Mouse (Mus musculus) C2C12 (cell line): ENCODE measurements around the gene Pcna. TPM values are rescaled to one million over a fixed set of nuclear protein-coding genes. Genes with fewer than 3 reads are reported as not detected.

ENCODE experiments used
- H3K27me3 ChIP-seq: one replicate; pipeline ENCODE4 v1.6.1; 2011; ENCODE audit not compliant: control insufficient read depth, insufficient read depth, insufficient read length
- H3K36me3 ChIP-seq: one replicate; pipeline ENCODE4 v1.6.1; 2011; ENCODE audit not compliant: control insufficient read depth, insufficient read depth
- H3K4me3 ChIP-seq: one replicate; pipeline ENCODE4 v1.5.1; 2011; ENCODE audit warnings: mild to moderate bottlenecking, control low read depth; ENCODE audit not compliant: poor library complexity, insufficient read depth, severe bottlenecking
- H3K79me2 ChIP-seq: one replicate; pipeline ENCODE4 v1.6.1; 2011; ENCODE audit not compliant: control insufficient read depth, insufficient read depth
- H3K79me3 ChIP-seq: one replicate; pipeline ENCODE4 v1.6.1; 2011; ENCODE audit warnings: low read depth, control low read depth
- H3ac ChIP-seq: one replicate; pipeline ENCODE3; 2011; ENCODE audit warnings: low read depth; ENCODE audit not compliant: control insufficient read depth, insufficient read length
- CEBPB ChIP-seq: IDR thresholded peaks from one replicate; pipeline ENCODE4 v1.6.1; 2011; ENCODE audit warnings: low read depth, mild to moderate bottlenecking, control low read depth, moderate library complexity
- CTCF ChIP-seq: IDR thresholded peaks from one replicate; pipeline ENCODE4 v1.5.1; 2011; ENCODE audit not compliant: control insufficient read depth, insufficient read depth, insufficient read length
- FOSL1 ChIP-seq: IDR thresholded peaks from one replicate; pipeline ENCODE4 v1.8.0; 2011; ENCODE audit warnings: mild to moderate bottlenecking, low read length; ENCODE audit not compliant: poor library complexity, insufficient read depth, severe bottlenecking
- MAX ChIP-seq: IDR thresholded peaks from one replicate; pipeline ENCODE4 v1.6.1; 2011; ENCODE audit warnings: mild to moderate bottlenecking, control low read depth
- MYOD1 ChIP-seq: IDR thresholded peaks from one replicate; pipeline ENCODE4 v1.6.1; 2011; ENCODE audit warnings: low read depth; ENCODE audit not compliant: control insufficient read depth, insufficient read length
- MYOG ChIP-seq: IDR thresholded peaks from one replicate; pipeline ENCODE4 v1.6.1; 2011; ENCODE audit not compliant: control insufficient read depth, insufficient read length; ENCODE audit errors: extremely low read depth
- USF1 ChIP-seq: IDR thresholded peaks from one replicate; pipeline ENCODE4 v1.6.1; 2011; ENCODE audit warnings: low read depth, mild to moderate bottlenecking, control low read depth, moderate library complexity
- polyA plus RNA-seq: library from polyadenylated mRNA; unstranded; fragments of >200 nt; fragmentation: generic; extraction: Trizol; gene quantifications from one replicate; pipeline ENCODE4 v1.2.1, GENCODE M21; 2012; ENCODE audit warnings: missing spikeins

Pcna gene
- polyA plus RNA-seq, 1 experiment, result 228 TPM

GRCm38 (mm10) chr2:132210806-132211312 is 42.3 kb downstream of the Pcna start:
- TF ChIP-seq MYOD1 (peak; percentile 80), FOSL1 (no peak)
- Histone ChIP-seq H3K36me3 (no peaks in the 10 kb centered on the region), H3K27me3 (no peaks in the 10 kb centered on the region), H3K79me2 (no peaks in the 10 kb centered on the region), H3K79me3 (no peaks in the 10 kb centered on the region), H3ac (no peak overlapping the region), H3K4me3 (no peak overlapping the region)

GRCm38 (mm10) chr2:132208246-132208881 is 44.8 kb downstream of the Pcna start:
- Histone ChIP-seq H3K27me3 (no peaks in the 10 kb centered on the region), H3K4me3 (no peak overlapping the region), H3K36me3 (no peaks in the 10 kb centered on the region), H3K79me3 (no peaks in the 10 kb centered on the region), H3ac (no peak overlapping the region), H3K79me2 (no peaks in the 10 kb centered on the region)
- TF ChIP-seq MYOD1 (no peak), MYOG (no peak), CEBPB (no peak), MAX (no peak), FOSL1 (no peak), USF1 (no peak), CTCF (no peak)

DNA sequence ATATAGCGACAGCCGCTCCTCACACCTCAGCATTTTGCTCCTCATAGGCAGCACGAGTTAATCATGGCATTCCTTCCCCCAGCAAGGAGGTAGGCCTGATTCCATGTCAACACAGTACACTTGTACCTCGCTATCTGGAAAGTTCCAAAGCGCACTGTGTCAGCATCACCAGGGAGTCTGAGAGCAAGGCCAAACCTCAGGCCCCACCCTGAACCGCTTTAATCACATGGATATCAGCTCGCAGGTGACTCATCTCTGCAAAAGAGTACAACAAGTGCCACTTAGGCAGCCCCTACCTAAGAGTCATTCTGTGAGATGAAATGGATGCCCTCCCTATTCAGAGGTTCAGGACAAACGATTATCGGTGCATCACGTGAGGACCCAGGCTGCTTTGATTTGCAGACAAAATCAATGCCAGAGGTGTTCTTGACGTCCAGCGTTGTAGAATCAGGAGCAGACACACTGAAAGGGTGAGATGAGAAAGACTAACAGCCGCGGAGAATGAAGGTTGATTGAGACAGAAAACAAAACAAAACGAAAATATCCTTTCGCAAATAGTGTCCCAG is 46.7 kb downstream of the Pcna start:
- Histone ChIP-seq H3K79me2 (no peaks in the 10 kb centered on the region), H3K79me3 (no peaks in the 10 kb centered on the region), H3ac (no peak overlapping the region), H3K27me3 (no peaks in the 10 kb centered on the region), H3K4me3 (no peak overlapping the region), H3K36me3 (no peaks in the 10 kb centered on the region)
- TF ChIP-seq FOSL1 (peak; percentile 48), USF1 (peak; percentile 90), CTCF (no peak), CEBPB (no peak), MAX (peak; percentile 80)

- no peak for TF ChIP-seq MYOG
- TF ChIP-seq MAX, result no peak
- no peak for TF ChIP-seq USF1
- TF ChIP-seq MYOD1, result no peak
- no peak for TF ChIP-seq FOSL1
- no peak for TF ChIP-seq CEBPB
- no peak for TF ChIP-seq CTCF
- Histone ChIP-seq H3ac (no peak overlapping the region), H3K36me3 (no peaks in the 10 kb centered on the region), H3K4me3 (no peak overlapping the region), H3K79me2 (no peaks in the 10 kb centered on the region), H3K27me3 (no peaks in the 10 kb centered on the region), H3K79me3 (no peaks in the 10 kb centered on the region)
These were observed 47.6 kb downstream of the Pcna start for GRCm38 (mm10) chr2:132205549-132205948.

DNA sequence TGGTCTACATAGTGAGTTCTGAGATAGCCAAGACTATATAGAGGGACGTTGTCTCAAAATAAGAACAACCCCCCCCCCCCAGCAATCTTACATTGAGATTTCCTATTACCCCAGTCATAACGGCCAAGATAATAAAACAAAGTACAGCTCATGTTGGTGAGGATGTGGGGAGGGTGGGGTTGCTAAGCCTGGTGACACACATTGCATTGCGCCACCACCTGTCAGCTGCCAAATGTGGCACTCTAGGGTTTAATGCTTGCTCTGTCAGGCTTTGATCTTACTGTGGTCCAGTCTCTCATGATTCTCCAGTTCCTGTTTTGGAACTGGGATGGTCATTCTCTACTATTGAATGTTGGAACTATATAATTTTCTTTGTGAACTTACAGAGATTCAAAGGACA is 49.3 kb downstream of the Pcna start:
- Histone ChIP-seq H3K36me3 (no peaks in the 10 kb centered on the region), H3K79me3 (no peaks in the 10 kb centered on the region), H3K79me2 (no peaks in the 10 kb centered on the region), H3ac (no peak overlapping the region), H3K27me3 (no peaks in the 10 kb centered on the region), H3K4me3 (no peak overlapping the region)
- TF ChIP-seq MAX, result peak; percentile 76
- TF ChIP-seq FOSL1, result no peak
- TF ChIP-seq USF1, result no peak
- TF ChIP-seq CTCF, result peak; percentile 30
- peak; percentile 78 for TF ChIP-seq MYOD1
- peak; percentile 97 for TF ChIP-seq CEBPB
- no peak for TF ChIP-seq MYOG

GRCm38 (mm10) chr2:132203186-132203585 is 49.9 kb downstream of the Pcna start:
- Histone ChIP-seq H3K36me3 (no peaks in the 10 kb centered on the region), H3K79me3 (no peaks in the 10 kb centered on the region), H3K79me2 (no peaks in the 10 kb centered on the region), H3K27me3 (no peaks in the 10 kb centered on the region), H3ac (no peak overlapping the region), H3K4me3 (no peak overlapping the region)
- TF ChIP-seq MYOD1 (no peak), FOSL1 (no peak), CEBPB (no peak), MAX (no peak), USF1 (no peak), MYOG (no peak), CTCF (no peak)

Other genes starting within 250 kb of the Pcna start
- gene Rassf2, start 223.1 kb downstream of the Pcna start, polyA plus RNA-seq, result 0.94 TPM
- 12.0 TPM for gene Slc23a2, start 108.2 kb downstream of the Pcna start, polyA plus RNA-seq
- 29.1 TPM for gene Tmem230, start 5.5 kb downstream of the Pcna start, polyA plus RNA-seq
- 13.4 TPM for gene Cds2, start 9.8 kb upstream of the Pcna start, polyA plus RNA-seq
- gene Prokr2, start 132.1 kb upstream of the Pcna start, polyA plus RNA-seq, result not detected